Mouse (Mus musculus): Measurements from ENCODE around the gene Dync1i1. TPM values are rescaled to one million over a fixed set of nuclear protein-coding genes. Genes with fewer than 3 reads are reported as not detected.

Gene Dync1i1
- 0.17 and 0.30 TPM in 2 replicates for polyA plus RNA-seq (2015; fragmentation: Nextera tagmentation; extraction: Ambion mirVana)

DNA sequence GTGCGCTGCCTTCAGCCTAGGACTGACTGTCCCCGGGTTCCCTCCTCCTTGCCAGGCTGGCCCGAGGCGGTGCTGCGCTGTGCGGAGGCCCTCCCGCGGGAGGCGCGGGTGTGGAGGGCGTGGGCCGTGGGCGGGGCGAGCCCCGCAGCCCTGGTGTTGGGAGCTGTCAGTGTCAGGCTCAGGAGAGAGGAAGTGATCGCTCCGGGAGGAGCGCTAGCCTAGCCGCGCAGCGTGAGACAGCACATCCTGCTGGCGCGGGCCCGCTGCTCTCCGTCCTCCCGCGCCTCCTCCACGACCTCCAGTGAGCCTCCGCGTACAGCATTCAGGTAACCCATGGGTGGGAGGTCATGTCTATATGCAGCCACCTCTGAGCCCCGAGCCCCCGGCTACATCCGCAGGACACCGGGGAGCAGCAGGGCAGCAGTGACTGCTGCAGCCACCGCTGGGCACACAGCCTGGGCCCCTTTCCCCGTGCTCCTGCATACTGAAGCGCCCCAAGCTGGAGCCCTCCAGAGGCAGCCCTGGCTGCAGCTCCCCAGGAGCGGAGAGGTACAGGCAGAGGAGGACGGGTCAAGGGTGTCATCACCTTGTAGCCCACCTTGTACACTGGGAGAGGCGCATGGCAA is at the start of gene Dync1i1:
Gene Dync1i1, plus strand, starts transcription at position 29 of the 626 bp plus-strand sequence.

Other genes starting within 250 kb of the Dync1i1 start
- gene Pdk4, start 229.3 kb upstream of the Dync1i1 start, polyA plus RNA-seq (2015; fragmentation: Nextera tagmentation; extraction: Ambion mirVana) = 2.0 and 2.4 TPM in 2 replicates

Measured in spleen, postnatal 0 days (tissue).